Mouse (Mus musculus) testis, postnatal 14 days (tissue): ENCODE measurements around the gene St3gal4.
"Not testable (repeated sequence)": the region's sequence is repeated elsewhere in the genome, so short reads cannot be mapped to it uniquely, and the experiment has no call there.

Experiments
- DNase-seq: peaks from one replicate; pipeline ENCODE4 v3.0.0; 2021; ENCODE audit warnings: low spot score

Gene St3gal4

DNA sequence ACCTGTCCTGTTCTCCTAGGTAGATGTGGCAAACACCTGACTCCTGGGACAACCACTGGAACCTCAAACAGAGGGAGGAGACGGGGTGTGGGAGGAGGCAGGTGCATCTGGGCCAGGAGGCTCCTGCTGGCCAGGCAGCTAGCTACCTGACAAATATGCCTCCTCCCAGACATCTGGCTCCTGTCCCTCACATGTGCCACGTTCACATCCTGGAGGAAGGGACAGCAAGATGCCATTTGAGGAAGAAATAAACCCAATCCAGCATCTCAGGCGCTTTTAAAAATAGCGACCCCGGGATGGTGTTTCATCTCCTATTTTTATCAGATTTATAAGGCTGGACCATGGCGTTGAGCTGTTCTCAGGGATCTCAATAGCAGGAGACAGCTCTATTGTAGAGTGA, at the start of gene St3gal4:
Gene St3gal4 (minus strand): TSS at position 101 of the 400 bp plus-strand sequence.
- no peak for DNase-seq

DNA sequence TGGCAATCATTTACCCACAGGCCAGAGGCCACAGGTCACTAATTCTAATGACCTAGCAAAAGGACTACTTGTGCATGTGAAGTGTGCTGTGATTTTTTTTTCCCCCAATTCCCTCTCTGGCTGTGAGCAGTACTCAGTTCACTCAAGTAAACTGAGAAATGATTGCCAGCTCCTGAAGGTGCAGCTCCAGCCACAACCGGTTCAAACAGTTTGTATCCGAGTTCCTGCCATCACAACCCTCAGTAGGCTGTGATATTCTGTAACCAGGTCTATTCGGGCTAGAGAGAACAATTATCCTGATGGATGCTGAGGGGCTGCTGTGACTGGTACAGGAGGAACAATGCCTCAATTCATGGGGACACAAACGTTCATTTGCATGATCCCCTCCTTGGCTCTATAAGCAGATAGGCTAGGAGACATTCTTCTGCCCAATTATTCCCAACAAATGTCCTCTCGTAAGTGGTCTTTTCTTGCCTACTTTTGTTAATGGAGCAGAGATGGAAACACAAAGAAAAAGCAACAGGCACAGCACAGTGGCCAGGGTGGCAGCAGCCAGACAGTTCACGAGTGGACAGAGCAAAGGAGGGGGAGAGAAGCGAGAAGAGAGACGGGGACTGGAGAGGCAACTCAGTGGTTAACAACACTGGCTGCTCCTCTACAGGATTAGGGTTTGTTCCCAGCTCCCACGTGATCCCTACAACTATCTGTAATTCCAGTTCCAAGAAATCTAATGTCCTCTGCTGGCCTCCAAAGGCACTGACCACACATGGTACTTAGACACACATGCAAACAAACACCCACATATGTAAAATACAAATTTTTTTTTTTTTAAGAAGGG, 47.9 kb upstream of the St3gal4 start:
- no peak for DNase-seq

DNA sequence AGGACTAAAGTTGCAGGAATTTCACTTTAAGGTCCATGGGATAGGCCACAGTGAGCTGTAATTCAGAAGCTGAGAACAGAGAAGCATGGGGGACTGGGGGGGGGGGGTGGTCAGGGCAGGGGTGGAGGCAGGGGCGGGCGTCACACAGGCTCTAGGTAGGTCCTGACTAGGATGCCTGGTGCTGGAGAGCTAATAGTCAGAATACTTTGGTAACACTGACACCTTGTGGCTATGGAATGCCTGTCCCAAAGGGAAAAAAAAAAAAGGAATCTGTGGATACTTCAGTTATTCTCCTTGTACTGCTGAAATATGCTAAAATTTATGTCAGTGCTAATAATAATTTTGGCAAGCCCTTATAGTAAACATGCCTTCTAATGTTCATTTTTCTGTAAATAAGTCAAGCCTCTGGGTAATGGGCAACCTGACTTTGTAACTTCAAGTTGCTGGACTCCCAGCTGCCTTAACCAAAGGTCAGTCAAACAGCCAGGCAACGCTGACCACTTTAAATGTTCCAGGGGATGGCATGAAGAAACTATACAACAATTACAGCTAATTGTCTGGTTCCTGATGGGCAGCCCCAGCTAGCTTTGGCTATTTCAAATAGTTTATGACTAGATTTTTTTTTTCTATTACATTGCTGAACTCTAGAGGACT, 47.2 kb upstream of the St3gal4 start:
- no peak for DNase-seq

DNA sequence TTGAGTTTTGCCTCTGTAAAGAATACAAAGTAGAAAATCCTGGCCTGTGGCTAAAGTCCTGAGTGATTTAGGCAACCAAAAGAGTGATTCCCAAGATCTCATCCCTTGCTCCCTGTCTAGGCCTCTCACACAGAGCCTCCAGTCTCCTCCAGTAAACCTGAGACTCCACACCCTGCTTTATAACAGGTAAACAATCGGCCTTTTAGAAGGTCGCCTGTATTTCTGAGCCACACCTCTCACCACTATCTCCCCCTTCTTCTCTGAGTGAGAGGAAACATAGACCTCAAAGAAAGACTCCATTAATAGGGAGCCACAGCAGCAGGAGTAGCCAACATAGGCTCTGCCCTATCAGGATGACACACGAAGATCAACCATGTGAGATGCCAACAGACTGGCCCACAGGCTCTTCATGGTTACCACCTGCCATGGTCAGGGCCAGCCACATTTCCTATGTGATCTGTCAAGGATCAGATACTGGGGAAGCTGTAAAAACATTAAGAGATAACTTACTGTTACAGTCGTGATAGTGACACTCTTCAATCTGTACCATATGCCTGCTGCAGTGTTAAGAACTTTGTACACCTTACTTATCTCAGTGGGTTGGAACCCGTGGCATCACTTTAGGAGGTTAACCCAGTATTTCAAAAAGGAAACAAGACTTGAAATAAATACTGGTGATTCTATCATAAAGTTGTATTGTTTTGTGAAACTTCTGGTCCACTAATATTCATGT, 45.2 kb upstream of the St3gal4 start:
- no peak for DNase-seq

DNA sequence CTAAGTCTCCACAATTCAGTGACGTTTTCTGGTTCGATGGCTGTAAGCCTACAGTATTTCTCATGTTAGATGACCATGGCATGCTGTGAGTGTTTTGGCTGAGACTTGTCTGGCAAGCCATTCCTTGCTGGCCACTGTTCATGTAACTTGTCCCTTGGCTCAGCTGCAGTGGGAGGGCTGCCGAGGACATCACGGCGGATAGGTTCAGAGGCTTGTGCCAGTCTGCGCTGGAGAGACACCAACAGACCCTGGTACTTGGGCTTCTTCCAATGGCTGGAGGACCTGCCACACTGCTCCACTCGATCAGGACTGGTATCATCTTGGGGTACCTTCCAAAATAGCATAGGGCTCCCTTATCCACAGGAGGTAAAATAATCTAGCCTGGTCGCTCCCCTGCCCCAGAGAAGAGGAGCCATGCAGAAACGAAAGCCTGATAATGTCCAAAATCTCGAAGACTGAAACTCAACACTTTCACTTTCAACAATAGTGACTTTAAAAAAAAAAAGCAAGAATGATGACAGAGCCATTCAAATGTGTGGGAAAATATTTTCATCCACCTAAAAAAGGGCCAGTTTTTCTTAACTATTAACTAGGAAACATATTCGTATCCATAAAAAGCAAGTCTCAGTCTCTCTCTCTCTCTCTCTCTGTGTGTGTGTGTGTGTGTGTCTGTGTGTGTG, 44.1 kb upstream of the St3gal4 start:
- DNase-seq: no peak

DNA sequence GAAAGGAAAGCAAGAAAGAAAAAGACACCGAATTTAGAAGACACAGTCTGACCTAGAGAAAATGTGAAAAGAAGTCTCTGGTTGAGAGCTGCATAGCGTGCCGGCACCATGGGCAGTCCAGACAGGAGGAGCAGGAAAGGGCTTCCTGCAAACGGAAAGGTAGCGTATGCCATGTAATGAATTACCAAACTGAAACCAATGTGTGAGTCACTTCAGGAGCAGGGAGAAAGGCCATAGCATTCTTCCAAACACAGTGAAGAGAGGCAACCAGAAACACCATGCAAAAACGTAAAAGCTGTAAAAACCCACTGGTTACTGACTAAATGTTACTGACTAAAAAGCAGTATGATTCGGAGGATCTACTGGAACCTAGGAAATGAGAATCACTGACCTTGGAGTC, 42.7 kb upstream of the St3gal4 start:
- DNase-seq: no peak

DNA sequence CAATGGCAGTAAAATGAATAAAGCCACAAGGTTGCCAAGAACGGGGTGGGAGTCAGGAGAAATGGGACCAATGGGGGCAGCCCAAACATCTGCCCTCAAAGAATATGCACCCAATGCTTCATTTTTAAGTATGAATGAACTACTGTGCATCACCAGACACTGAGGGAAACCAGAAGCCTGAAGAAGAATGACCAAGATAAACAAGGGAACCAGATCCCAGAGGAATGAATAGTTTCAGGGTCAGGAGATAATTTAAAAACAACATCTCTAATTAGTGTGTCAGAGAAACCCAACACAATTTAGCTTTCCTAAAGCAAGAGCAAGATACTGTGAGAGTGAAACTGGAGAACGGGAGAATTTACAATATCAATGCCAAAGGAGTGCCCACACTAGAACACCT, 41.6 kb upstream of the St3gal4 start:
- no peak for DNase-seq

DNA sequence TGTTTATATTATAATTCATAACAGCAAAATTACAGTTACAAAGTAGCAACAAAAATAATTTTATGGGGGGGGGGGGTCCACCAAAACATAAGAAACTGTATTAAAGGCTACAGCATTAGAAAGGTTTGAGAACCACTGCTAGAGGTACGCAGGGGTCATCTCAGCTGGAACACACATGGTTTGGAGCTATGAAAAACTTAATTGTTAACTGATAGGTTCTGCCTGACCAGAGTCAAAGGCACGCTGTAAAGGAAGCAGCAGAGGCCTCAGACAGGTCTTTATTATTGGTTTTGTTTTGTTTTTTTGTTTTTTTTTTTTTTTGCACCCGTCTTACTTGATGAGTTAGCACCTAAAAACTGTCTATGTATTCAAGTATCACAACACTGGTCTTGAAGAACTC, 39.4 kb upstream of the St3gal4 start:
- DNase-seq: no peak

DNA sequence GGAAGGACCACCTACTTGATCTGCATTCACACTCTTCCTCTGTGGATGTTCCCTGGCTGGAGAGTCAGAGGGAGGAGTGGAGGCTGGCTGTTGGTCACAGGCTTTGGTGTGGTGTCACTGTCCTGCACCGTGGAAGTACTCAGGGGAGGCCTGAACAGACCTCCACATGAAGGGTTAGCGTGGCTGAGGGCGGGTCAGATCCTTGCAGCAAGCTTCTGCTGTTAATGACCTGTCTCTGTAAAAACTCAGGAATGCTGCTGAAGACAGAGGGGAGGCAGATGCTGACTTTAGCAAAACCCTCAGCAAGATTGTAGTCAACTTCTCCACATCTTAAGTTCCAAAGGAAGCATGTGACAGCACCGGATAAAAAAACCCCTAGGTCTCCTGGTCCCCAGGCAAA, 37.8 kb upstream of the St3gal4 start:
- DNase-seq: no peak

DNA sequence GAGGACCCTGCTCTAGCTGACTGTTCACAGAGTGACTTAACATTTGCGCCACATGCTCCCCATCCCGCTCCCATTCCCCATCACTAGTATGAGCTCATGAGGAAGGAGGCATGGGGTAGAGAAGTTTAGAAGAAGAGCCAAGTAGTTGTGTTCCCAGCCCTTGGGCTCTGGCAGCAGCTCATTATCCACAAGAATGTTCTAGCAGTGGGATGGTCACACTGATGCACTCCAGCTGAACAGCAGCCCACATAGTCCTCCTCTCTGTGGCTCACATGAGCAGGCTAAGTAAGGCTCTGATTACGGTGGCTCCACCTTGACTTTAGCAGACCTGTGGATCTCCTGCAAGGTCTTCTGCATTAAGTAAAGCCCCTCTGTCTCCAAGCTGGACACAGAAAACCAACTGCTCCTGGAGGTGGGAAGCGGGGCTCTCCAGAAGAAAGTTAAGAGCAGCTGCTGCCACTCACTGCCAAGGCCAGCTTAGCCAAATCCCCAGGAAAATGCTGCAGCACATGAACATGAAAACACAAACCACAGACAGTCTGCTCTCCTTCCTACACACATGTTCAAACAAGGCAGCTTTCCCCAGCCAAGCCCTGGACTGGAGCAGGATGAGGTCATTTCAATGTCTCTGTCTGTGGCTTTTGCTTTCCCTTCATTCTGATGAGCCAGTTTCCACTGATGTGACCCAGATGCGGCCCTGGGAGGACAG, 37.1 kb upstream of the St3gal4 start:
- DNase-seq: no peak

DNA sequence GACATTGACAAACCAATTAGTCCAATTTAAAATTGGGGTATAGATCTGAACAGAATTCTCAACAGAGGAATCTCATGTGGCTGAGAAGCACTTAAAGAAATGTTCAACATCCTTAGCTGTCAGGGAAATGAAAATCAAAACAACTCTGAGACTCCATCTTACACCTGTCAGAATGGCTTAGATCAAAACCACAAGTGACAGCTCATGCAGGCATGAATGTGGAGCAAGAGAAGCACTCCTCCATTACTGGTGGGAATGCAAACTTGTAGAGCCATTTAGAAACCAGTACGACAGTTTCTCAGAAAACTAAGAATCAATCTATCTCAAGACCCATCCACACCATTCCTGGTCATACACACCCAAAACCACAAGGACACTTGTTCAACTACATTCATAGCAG, 33.9 kb upstream of the St3gal4 start:
- DNase-seq: no peak

DNA sequence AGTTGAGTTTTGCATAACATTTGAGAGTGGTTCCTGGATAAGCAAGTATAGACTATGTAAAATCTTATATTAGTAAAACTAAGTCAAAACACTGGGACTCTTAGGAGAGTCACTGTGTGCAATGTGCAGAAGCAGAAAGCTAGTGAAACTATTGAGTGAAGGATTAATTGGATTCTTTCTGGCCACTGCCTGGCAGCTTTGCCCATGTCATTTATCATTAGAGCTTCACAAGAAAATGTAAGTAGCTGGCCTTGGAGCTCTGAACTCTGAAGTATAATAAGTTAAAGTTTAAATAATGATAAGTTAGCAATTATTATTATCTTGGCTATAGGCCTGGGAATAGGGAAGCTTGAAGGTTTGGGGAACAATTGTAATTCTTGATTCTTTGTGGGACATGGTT, 29.8 kb upstream of the St3gal4 start:
- DNase-seq: not testable (repeated sequence)

DNA sequence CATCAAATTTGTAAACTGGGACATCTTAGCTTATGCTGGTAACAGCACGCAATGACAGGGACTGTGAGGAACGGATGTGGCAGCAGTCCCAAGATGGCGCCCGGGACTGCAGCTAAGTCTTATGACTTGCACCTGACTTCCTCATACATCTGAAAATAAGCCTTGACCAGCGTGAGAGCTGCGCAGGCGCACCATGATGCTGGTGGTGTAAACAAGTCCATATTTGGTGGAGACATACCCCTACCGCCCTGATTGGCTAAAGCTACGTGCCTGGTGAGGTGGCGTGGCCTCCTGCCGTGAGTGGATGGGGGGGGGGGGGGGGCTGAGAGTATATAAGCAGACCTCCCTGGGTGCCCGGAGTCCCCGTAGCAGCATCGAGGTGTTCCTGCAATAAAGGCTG, 28.2 kb upstream of the St3gal4 start:
- not testable (repeated sequence) for DNase-seq

DNA sequence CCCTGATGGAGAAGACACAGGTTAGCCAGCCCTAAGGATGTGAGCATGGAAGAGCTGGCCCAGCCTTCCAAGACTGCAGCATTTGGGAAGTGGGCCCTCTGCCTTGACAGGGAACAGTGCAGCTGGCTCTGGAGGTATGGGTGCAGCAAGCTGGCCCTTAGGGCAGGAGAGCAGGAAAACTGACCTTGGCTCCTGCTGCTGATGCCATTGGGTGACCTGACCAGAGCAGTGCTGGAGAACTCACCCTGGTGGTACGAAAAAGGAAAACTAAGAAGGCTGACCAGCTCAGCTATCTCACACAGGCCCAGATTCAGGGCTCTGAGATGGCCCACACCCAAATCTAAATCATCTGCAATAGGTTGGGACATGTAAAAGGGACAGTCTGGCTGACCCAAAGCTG, 26.8 kb upstream of the St3gal4 start:
- no peak for DNase-seq

DNA sequence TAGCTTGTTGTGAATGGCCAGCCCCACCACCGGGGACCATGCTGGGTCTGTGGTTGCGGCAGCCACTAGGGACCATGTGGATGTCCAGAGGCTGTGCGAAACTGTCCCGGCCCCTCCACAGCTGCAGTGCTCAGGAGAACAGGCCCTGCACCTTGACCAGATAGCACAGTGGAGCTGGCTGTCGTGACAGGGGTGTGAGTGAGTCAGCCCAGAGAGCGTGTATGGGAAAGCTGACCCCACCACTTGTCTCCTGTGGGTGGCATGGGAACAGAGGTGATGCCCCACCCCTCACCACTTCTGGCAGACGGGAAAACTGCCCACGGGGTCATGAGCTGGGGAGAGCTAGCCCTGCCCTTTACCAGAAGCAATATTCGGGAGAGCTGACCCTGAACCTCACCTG, 26.1 kb upstream of the St3gal4 start:
- DNase-seq: no peak

DNA sequence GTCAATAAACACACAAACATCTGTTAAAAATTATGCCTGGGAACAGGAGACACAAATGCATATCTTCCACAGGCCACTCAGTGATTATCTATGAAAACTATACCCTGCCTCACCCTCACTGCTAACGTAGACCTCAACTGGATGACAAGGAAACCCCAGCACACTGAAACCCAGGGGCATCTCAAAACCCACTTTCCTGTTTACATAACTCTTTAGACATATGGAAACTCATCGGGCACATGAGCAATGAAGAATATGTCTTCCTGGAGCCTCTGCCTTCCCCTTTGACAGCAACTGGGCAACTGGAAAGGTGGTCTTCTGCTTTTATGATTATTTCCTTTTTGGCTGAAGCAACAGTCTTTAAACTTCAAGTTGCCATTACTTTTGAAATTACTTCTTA, 23.2 kb upstream of the St3gal4 start:
- DNase-seq: no peak

DNA sequence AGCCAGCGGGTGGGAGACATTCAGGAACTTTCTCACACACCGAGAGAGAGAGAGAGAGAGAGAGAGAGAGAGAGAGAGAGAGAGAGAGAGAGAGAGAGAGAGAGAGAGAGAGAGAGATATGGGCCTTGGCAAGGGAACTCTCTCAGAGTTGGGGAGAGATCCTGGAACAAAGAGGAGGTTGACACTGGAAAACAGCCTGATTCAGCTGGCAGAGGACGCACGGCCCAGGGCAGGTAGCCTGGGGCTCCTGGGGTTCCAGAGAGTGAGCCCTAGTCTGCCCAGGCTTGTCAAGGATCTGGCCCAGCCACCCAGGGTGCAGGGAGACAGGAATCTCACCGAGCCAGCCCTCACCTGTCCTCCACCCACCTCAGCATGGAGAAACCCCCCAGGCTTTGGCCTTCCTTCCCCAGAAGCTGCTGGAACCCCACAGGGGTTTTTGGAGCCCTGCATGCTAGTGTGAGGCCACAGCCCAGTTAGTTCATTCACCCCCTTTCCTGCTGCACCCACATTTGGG, 20.2 kb upstream of the St3gal4 start:
- no peak for DNase-seq

DNA sequence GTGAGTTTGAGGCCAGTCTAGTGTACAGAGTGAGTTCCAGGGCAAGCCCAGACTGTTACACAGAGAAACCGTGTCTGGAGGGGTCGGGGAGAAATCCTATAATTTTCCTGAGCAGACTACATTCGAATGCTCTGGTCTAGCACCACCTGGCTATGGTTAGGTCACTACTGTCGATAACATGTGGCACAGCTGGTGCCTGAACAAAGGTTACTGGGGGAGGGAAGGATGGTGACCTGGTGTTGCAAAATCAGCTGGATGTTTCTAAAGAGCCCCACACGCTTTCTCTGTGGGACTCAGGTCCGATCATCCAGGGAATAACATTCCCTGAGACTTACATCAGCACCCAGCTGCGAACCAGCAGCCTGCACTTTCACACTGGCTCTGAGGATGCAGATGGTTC, 19.0 kb upstream of the St3gal4 start:
- no peak for DNase-seq

DNA sequence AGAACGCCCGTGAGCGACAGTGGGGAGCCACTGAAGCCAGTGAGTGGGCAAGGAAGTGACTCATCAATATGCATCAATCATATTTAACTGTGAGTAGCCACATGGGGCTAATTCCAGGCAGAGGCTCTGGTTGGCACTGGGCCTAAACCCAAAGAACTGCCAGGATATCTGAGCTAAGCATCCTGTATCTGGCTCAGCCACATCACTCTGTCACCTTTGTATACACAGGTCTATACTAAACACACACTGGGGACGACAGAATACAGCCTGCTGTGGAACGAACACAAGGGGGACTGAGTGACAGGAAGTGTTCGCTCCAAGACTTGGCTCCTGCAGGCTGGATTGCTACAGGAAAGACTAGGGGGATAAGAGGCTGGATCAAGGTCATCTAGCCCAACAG, 16.5 kb upstream of the St3gal4 start:
- DNase-seq: no peak

DNA sequence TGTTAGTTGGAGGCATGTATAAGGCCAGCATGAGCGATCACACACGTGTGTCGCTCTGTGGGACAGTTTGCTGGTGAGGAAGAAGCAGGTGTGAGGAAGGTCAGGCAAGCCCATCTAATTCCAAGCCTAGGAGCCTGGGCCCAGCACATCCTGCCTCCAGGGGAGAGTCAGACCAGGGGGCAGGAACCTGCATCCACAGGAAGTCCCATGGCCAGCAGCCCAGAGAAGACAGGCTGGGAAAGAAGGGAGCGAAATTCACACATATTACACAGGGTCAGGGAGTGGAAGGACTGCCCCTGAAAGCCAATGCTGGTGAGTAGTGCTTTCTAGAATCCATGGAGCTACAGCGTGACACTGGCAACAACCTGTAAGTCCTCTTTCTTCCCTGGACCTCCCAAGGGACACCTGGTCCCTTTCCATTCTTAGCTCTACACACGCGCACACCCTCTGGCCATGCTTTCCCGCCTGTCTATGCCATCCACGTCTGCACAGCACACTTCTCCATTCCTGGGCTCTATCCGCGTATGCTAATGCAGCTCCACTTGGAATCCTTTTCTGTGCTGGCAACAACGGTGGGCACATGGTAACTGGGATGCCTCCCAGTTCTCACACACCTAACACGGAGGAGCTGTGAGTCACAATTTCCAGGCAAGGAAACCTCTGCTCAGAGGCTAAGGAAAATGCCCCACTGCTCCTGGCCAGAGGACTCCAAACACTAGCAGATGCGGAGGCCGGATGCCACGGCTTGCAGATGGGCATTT, 12.7 kb upstream of the St3gal4 start:
- no peak for DNase-seq

DNA sequence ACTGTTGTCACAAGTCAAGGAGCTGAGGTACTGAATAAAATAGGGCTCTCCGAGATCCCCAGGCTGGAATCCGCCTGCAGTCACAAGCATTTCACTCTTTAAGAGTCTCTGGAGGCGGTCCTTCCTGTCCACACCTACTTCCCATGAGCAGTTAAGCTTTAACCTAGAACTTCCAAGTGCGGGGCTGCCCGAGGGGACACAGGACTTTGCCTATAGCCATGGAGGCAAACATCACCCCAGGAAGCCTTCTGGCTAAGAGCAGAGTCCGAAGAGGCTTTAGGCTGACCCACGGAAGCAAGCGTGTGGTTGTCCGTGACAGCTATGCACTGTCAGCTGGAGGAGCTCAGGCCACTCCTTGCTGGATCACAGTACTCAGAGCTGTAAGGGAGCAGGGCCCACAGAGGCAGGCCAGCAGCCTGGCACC, 9.9 kb upstream of the St3gal4 start:
- no peak for DNase-seq
